Mouse (Mus musculus): Measurements from ENCODE around the gene Mamstr.
"Not testable (repeated sequence)": the region's sequence is repeated elsewhere in the genome, so short reads cannot be mapped to it uniquely, and the experiment has no call there.

The Mamstr gene

GRCm38 (mm10) chr7:45650484-45650883 is 10.7 kb downstream of the Mamstr start:
- DNase-seq = not testable (repeated sequence)

- DNase-seq = no peak
These were observed 14.8 kb downstream of the Mamstr start for GRCm38 (mm10) chr7:45654424-45655047.

GRCm38 (mm10) chr7:45660746-45661478 is 21.1 kb downstream of the Mamstr start:
- no peak for DNase-seq

GRCm38 (mm10) chr7:45661702-45662101 is 21.9 kb downstream of the Mamstr start:
- not testable (repeated sequence) for DNase-seq

- no peak for DNase-seq
These were observed 25.7 kb downstream of the Mamstr start for GRCm38 (mm10) chr7:45665303-45666138.

GRCm38 (mm10) chr7:45666161-45666560 is 26.4 kb downstream of the Mamstr start, which contains the start of gene Fut2:
Gene Fut2 (minus strand): TSS chr7:45666394.
- no peak for DNase-seq

GRCm38 (mm10) chr7:45667761-45668160 is 28.0 kb downstream of the Mamstr start:
- DNase-seq = no peak

- no peak for DNase-seq
These were observed 29.1 kb downstream of the Mamstr start for GRCm38 (mm10) chr7:45668921-45669320.

- DNase-seq = no peak
These were observed 38.0 kb downstream of the Mamstr start for GRCm38 (mm10) chr7:45677627-45678295.

GRCm38 (mm10) chr7:45678513-45678912 is 38.7 kb downstream of the Mamstr start:
- DNase-seq = no peak

GRCm38 (mm10) chr7:45679966-45680621 is 40.3 kb downstream of the Mamstr start:
- DNase-seq = no peak

- DNase-seq = peak; percentile 44
These were observed 41.4 kb downstream of the Mamstr start for GRCm38 (mm10) chr7:45681046-45681736.

- DNase-seq = peak; percentile 85
These were observed 42.7 kb downstream of the Mamstr start for GRCm38 (mm10) chr7:45682144-45683126.

- no peak for DNase-seq
These were observed 43.7 kb downstream of the Mamstr start, which contains the start of gene Ntn5 for GRCm38 (mm10) chr7:45683396-45684050. Gene Ntn5 (plus strand): TSS chr7:45684022.

GRCm38 (mm10) chr7:45685811-45686210 is 46.0 kb downstream of the Mamstr start:
- DNase-seq = no peak

- no peak for DNase-seq
These were observed 47.1 kb downstream of the Mamstr start for GRCm38 (mm10) chr7:45686841-45687240.

GRCm38 (mm10) chr7:45689099-45689498 is 49.3 kb downstream of the Mamstr start:
- no peak for DNase-seq

GRCm38 (mm10) chr7:45689800-45690199 is 50.0 kb downstream of the Mamstr start:
- DNase-seq = no peak

- DNase-seq = no peak
These were observed 52.6 kb downstream of the Mamstr start for GRCm38 (mm10) chr7:45692364-45692763.

Measured in cerebellum, adult 8-10 months (tissue).